Mouse (Mus musculus): Measurements from ENCODE around the gene Abtb1. TPM values are rescaled to one million over a fixed set of nuclear protein-coding genes. Genes with fewer than 3 reads are reported as not detected.
A peak's percentile ranks its signal among the peaks of the same experiment; 100 is the strongest.

Gene Abtb1
- total RNA-seq, 2 experiments from 2014 or later = 19.3 to 30.3 TPM

DNA sequence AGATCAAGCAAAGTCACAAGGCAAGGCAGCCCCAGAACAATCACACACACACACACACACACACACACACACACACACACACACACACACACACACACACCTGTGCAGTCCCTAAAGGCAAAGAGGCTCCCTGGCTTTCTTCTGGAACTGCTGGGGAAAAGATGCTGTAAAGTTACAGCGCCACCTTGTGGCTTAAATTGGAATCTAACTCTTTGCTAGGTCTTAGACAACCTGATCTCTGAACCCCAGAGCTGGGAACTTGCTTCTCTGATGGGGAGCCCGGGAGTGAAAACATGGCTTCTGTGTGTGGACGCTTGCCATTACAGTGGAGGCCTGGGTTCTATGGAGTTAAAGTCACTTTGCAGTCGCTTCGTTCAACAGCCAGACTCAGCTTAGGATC, 13.9 kb upstream of the Abtb1 start:
- peak; percentile 36 to 73 for DNase-seq

DNA sequence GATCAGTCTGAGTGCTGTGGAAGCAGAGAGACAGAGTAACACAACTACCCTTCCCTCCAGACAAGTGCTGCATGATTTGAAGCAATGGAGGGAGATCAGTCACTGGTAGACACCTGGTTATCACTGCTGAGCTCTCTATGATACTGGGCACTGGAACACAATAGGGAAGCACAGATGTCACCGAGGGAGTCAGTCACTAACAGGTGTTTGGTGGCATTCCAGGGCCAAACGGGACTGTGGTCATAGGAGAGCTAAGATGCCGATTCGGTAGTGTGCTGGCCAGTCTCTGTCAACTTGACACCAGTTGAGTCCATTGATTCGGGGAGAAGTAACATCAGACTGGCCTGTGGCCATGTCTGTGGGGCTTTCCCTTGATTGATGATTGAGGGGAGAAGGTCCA, 12.7 kb upstream of the Abtb1 start:
- no peak for DNase-seq

DNA sequence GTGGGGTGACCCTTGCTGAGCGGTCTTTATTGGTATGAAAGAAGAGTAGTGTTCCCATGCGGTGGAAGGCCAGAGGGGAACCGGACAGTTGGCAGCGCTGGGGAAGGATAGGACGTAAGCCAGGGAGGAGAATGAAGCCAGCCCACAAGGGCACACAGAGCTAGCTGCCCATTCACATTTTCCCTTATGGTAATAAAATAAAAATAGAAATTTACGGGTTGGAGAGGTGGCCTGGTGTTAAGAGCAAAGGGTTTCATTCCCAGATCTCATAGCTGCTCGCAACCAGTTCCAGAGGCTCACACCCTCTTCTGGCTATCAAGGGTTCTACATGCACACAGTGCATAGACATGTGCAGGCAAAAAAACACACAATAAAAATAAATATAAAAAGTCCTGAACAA, 8.2 kb upstream of the Abtb1 start:
- DNase-seq = no peak

DNA sequence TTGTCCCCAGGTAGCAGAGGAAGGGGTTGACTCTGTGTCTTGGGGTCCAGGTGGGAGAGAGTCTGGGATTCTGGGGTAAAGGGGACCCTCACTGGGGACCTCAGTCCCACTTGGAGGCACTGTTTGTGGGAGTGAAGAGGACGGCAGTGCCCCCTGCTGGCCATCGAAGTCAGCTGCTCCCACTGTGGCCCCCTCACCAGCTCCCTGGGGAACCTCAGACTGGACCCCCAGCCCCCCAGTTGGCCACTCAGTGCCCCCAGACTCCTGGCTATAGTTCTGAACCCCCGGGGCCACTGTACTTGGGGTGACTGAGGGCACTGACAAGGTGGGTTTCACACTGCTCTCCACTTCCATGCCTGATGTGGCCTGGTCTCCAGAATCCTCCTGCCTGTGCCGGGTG, 7.5 kb upstream of the Abtb1 start:
- DNase-seq = peak; percentile 25 to 47

DNA sequence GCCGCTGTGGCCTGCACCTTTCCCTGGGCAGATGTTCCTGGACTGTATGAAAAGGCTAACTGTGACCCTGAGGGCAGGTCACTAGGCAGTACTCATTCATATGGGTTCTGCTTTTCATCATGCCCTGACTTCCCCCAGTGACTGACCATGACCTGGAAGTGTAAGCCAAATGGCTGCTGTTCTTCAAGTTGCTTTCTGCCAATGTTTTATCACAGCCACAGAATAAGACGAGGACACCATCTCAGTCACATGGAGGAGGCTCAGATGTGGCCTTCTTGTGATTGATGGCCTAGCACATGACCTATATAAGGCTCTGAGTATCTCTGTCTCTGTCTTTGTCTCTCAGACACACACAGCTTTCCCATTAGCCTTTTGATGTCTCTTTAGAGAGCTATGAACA, 5.8 kb upstream of the Abtb1 start:
- DNase-seq = peak in 1 of 2 experiments; percentile 45

DNA sequence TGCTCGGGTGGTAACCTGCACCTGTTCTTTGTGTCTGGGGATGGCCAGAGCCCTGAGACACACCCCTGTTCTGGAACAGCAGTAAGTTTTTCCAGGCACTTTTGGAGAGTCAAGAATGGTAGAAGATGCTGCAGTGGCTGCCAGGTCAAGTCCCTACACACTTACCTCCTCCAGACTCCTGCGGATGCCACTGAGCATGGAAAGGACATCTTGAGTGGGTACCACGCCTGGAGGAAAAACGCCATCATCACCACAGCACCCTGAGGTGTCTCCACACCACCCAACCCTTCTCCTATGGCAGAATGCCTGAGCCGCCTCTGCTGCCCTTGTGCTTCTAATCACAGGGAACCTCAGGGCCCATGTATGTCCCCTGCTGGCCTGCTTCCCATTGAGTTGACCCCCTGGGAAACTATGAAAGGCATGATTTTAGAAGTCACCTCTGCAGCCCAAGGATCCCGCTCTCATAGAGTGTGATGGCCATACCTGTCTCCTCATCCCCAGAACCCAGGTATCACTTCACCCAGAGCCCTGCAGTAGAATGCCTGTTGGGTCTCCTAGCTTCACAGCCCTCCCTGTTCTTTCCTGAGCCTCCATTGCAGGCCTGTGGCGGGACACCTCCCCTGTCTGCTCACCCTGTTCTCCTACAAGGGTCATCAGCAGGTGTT, 3.2 kb upstream of the Abtb1 start:
- DNase-seq = no peak

DNA sequence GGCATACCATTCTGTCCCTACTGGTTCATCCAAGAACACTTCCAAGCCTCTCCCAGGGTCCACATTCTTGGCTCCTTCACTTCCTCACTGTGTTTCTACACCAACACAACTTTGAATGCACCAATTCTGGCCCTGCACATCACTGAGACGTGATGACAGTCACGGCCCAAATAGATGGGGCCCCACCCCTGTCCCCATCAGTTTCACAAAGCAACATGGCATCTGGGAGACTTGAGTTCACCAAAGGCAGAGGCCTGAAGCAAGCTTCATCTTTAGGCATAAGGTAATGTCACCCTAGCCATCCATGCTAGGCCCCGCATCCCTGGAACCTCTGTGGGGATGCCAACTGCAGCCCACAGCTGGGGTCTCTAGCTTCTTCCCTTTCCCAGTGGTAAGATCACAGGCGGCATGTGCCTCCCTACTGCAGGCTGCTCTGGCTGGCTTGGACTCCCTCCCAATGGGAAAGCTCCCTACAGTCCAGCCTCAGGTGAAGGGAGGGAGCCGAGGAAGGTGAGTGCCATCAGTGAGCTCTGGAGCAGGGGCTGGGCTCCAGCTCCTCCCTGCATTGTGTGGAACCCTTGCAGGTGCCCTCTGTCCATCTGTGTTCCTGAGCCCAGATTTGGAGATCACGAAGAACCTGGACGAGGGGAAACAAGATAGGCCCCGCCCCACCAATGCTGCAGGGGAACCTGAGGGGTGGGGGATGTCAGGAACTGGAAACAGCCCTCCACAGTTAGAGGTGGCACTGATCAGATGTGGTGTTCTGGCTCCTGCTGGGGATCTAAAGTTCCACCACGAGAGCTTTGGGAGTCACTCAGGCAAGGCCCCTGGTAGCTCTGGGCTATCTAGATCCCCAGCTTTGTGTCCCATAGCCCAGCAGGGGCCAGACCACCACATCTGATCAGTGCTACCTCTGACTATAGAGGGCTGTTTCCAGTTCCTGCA, 2.3 kb upstream of the Abtb1 start:
- DNase-seq = no peak

DNA sequence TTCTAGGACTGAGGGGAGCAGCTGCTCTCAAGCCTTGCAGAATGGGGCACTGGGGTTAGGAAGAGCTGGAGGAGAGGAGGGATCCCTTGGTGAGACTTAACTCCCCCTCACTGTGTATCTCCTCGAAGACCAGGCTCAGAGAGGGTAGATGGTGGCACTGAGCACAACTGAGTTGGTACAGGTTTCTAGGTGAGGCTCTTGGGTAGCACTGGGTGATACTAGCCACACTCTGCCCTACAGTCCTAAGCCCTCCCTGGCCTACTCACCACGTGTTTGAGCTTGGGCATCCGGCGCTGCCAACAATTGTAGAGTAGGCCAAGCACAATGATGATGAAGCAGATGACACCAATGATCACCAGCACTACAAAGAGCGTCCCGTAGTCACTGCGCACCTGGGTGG, 1.5 kb upstream of the Abtb1 start:
- DNase-seq = no peak

DNA sequence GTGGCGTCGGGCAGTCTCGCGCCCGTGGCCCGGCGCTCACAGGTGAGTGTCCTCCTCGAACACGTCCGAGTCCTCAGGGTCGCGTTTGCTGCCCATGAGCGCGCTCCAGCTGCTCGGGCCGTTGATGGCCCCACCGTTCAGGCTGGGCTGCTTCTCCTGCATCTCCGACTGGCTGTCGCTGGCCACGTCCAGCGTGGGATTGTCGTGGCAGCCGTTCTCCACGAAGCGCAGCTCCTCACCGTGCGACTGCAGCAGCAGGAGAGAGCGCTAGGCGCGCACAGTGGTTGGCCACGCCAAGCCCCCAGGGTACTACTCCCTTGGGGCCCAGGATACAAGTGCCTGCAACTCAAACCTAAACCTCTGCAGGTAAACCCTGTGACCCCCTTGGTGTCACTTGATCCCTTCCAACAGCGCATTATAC, 957 bp upstream of the Abtb1 start:
- peak; percentile 25 to 58 for DNase-seq

DNA sequence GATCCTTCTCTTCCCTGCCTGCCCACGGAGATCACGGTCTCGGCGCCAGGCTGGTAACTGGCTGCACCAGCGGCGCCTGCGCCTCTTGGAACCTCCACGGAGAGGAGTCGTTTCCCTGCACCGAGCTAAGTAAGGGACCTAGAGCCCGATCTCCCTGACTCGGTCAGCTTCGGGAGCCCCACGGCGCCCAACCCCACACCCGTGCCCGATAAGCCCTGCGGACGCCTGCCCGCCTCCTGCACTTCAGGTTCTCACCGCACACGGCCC, 337 bp downstream of the Abtb1 start:
- DNase-seq = no peak

DNA sequence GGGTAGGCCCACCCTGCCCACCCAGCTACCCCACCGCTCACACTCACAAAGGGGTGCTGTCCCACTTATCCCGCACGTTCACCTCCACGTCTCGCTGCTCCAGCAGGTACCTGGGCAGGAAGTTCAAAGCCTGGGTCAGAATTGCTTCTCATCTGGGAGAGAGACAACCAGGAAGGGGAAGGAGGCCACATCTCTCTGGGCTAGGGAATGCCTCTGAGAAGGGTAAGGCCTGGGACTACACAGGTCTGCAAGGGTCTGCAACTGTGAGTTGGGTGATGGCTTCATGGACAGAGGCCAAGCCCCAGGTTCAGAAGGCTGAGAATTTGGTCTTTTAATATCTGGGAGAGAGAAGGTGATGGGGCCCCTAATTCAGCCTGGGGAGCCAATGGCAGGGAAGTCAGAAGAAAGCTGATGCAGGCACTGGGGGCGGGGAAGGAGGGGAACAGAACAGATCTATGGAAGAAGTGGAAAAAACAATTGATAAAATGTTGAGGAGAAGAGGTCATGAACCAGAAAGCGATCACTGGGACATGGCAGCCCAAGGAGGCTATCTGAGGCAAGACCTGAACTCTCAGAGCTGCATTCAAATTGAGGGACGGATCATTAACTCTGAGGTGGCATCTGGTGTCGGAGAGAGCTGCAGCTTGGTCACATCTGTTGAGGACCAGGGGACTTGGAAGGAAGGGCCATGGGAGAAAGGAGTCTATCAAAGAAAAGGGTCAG, 832 bp downstream of the Abtb1 start:
- no peak for DNase-seq

DNA sequence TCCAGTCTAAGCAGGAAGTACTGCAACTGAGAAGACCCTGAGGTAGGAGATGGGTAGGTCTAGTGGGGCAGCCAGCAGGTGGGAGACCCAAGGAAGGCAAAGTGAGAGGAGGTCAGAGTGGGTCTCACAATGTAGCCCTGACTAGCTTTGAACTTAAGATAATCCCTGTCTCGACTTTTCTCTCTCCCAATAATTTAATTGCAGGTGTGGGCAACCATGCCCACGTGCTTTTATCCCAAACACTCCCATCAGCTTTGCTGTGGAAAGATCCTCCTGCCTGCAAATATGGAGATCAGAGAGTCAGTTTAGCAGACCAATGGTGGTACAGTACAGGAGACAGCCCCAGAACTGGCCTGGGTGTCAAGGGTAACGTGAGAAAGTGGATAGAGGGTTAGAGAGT, 1.6 kb downstream of the Abtb1 start:
- no peak for DNase-seq

DNA sequence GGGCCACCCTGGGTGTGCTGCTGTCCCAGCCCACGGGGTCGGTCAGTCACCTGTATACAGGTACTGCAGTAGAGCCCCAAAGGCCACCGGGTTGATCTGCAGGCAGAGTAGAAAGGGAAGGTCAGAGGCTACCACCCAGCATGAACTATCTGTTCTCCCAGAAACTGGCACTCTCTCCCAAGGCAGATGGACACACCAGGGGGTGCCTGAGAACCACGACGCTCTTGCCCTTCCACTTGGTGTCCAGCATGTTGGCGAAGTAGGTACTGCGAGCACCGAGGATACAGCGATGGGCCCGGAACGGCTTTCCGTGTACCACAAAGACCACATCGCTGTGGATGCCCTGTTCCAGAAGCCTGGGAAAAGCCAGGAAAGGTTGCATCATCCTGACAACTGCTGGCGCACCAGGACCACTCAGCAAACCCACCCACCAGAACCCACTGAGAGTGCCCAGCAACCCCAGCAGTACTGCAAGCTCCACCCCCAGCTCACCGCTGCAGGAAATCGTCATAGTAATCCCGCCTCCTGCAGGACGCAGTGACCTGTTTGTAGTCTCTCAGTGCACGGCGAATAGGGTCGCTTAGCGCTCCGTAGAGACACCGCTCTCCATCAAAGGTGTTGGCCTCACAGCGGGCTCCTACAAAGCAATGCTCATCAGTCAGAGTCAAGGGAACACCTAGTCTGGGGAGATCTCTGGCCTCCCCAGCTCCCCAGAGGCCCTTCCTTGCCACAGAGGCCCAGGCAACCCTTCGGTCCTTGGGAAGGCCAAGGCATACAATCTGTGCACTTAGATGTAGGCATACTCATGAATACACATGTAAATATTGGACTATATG, 2.4 kb downstream of the Abtb1 start:
- DNase-seq = no peak

DNA sequence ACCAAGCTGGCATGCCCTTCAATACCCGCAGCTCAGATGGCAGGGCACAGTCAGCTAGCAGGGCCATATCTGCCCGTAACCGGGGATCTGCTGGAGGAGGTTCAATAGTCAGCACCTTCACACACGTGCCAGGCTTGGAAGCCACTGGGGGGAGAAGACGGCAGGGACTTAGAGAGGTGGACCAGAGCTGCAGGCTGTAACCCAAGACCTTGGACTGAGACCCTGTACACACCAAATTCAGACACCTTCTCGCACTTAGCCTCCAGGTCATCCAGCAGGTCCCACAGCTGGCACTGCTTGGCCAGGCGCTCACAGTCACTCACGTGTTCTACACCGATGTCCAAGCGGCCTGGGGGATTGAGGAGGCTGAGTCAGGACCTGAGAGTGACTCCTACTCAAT, 3.2 kb downstream of the Abtb1 start:
- DNase-seq = no peak

DNA sequence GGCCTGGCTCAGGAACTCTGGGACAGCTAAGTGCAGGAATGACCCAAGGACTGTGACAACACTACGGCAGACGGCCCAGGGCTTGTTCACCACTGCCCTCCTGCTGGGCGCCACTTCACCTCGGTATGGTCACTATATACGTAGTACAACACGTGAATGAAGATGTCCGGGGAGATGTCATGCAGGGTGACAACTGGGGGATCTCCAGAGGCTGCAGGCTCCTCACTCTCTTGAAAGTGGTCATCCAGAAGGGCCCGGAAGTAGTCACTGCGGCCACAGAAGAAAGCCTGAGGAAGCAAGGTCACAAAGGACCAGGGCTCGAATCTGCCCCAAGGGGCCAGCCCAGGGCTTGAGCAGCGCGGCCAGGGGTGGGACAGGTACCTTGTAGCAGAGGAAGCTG, 3.8 kb downstream of the Abtb1 start:
- no peak for DNase-seq

DNA sequence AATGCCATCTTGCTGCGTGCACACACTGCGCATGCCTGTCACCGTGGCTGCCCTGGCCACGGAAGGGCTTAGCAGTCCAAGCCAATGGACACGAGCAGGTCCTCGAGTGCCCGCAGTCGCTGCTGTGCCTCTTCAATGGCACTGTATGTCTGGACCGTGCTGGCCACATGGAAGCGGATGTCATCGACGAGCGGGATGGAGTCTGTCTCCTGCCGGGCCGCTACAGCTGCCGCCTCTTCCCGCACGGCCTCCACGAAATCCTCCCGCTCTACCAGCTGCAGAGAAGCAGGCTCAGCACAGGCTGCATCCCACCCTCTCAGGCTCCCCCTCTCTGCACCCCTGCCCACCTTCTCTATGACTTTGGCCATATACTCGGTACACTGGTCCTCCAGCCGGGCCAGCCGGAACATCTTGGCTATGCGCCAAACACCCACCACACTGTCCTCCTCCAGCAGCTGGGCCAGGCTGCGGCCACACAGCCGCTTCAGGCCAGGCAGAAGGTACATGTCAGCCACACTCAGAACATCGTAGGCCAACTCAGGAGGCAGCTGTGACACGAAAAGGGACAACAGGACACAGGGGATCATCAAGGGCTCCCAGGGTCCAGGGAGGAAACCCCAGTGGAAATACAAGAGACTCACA, 5.5 kb downstream of the Abtb1 start:
- no peak for DNase-seq

DNA sequence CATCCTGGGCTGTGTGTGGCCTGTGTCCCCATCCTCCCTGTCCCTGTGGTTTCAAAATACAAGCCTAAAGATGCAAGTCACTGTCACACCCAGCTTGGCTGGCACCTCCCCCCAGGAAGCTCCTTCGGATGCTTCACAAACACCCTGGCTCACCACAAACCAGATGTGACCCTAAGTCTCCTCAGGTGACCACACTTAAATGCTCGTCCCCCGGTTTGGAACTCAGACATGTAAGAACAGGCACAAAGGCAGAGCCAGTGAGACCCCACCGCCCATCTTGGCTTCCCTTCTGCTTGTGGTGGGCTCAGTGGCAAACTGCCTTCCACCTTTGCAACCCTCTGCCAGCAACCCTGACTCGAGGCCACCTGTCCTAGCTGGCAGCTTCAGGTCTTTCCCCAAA, 6.7 kb downstream of the Abtb1 start:
- no peak for DNase-seq

DNA sequence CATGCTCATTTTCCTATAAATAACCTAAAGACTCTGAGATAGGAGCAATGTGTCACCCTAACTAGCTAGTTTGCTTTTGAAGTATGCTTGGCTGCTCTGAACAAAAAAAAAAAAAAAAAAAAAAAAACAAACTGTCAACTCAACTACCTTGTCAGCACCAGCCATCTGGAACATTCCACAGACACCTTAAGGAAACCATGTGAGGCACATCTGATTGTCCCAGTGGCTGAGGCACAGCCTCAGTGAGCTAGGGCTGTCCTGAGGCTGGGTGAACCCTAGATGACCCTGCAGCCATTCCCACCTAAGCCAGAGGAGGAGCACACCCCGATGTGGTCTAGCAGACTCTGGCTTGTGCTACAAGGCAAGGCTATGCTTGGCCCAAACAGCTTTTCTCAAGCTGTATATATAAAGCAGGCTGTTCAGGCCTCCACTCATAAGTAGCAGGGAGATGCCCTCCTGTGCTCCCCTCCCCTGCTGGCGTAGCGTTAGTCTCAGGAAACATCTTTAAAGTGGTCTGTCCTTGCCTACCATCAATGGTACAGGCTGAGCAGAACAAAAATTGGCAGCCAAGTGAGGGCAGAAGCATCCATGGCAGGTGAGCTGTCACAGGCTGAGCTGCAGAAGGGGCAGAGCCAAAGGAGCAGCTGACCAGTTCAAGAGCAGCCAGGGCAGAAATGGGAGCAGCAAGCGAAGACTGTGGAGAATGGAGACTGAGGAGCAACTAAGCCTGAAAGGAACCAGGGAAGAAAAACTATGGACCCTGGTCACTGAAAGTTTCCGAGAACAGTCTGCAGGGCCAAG, 8.2 kb downstream of the Abtb1 start:
- peak in 1 of 2 experiments; percentile 0 for DNase-seq

DNA sequence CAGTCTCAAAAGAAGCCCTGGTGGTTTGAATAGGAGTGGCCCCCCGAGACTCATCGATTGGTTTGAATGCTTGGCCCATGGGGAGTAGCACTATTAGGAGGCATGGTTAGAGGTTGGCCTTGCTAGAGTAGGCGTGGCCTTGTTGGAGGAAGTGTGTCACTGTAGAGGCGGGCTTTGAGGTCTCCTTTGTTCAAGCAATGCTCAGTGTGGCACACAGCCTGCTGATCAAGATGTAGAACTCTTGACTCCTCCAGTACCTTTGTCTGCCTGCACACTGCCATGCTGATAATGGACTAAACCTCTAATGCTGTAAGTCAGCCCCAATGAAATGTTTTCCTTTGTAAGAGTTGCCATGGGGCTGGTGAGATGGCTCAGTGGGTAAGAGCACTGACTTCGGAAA, 9.1 kb downstream of the Abtb1 start:
- peak in 1 of 2 experiments; percentile 13 for DNase-seq

DNA sequence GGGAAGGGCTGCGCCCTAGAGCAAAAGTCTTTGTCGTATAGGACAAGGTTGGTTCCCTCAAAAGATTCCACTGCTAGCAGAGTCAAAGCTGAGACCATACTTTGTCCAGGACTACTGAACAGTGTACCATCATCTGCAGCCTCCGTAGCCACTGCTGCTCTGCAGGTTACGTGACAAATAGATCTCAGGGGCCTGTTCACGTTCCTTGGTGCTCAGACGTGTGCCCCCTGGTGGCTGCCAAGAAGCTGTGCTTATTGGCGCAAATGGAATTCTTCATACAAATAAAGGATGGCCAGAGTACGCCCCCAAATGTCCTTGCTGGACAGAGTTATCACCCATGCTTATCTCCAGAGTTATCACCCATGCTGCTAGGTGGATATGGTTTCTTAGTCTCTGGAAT, 10.3 kb downstream of the Abtb1 start:
- peak; percentile 77 to 87 for DNase-seq
